8 mouse cellular contexts compared by ENCODE assay signal in the genomic region with DNA sequence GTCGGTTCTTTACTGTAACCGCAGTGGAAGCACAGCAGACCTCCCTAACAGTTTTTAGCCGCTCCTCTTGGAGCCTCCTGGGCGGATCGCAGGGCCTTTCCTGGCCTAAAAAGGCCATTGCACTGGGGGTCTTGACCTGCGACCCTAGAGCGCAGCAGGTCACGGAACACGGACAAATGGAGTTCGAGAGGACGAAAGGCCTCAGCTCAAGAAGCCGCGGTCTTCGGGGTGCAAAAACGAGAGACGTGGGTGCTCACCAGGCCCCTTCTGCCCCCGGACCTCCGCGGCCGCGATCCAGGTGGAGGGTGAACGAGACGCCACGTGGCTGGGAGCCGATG. TPM values are rescaled to one million over a fixed set of nuclear protein-coding genes. Genes with fewer than 3 reads are reported as not detected.
A peak's percentile ranks its signal among the peaks of the same experiment; 100 is the strongest.
DNase-seq lines count a peak whose midpoint lies in the region; ATAC-seq and TF ChIP-seq lines count a peak whose summit lies in the region.

No protein-coding gene starts in this region.

- under 1% methylated on average over 25 of the region's 25 CpGs for WGBS in liver, adult 2 months
- WGBS in limb, embryonic 11.5 days: under 1% methylated on average over 25 of the region's 25 CpGs
- 8% methylated on average over 25 of the region's 25 CpGs for WGBS in olfactory bulb, adult 2 months

- DNase-seq in liver, adult 2 months (ENCODE audit: extremely low read depth, low read depth, low spot score): peak; percentile 45
- no peak for DNase-seq in liver
- no peak for DNase-seq in limb, embryonic 11.5 days (ENCODE audit: low spot score)
- no peak for DNase-seq in yolk sac, embryonic 10.5 days (ENCODE audit: low spot score)
- no peak for DNase-seq in gastrocnemius, postnatal 14 days
- DNase-seq in cerebellum, adult 8-10 months: no peak

- H3K4me3 ChIP-seq in liver, adult 2 months (ENCODE audit: insufficient read depth, low read depth, low read length): peak overlapping the region; percentile 70
- peak overlapping the region; percentile 66 for H3K4me3 ChIP-seq in embryonic fibroblast, embryonic 13.5 days (ENCODE audit: insufficient read depth, low read length)
- peak overlapping the region; percentile 47 for H3K4me3 ChIP-seq in limb, embryonic 11.5 days (ENCODE audit: low read depth, low read length)
- H3K4me3 ChIP-seq in olfactory bulb, adult 2 months (ENCODE audit: insufficient read depth, low read depth, low read length): peak overlapping the region; percentile 62

- peak overlapping the region; percentile 80 for H3K9ac ChIP-seq in liver, adult 2 months (ENCODE audit: low read depth, low read length)
- peak overlapping the region; percentile 51 for H3K9ac ChIP-seq in limb, embryonic 11.5 days (ENCODE audit: low read length)

- intact Hi-C loops in gastrocnemius, postnatal 14 days (cut with DNase I; ENCODE audit: low total_unique reads): loop anchor here (5.0 to 10.0 kb wide), 2 partner anchors 53 to 90 kb away; no protein-coding TSS in a partner anchor

- no peak for TF ChIP-seq CTCF in liver, adult 2 months (IDR thresholded peaks at IDR 0.05; ENCODE audit: low read depth, low read length)
- TF ChIP-seq CTCF in embryonic fibroblast, embryonic 13.5 days (IDR thresholded peaks at IDR 0.05; ENCODE audit: borderline replicate concordance, insufficient read depth, low read length): no peak
- no peak for TF ChIP-seq CTCF in olfactory bulb, adult 2 months (IDR thresholded peaks at IDR 0.05; ENCODE audit: insufficient read depth, low read depth, low read length)

- H3K4me2 ChIP-seq in limb, embryonic 11.5 days (ENCODE audit: low read depth, severe bottlenecking): peak overlapping the region; percentile 96

- peaks cover 12% of the 10 kb centered on the region for H3K4me1 ChIP-seq in liver, adult 2 months (ENCODE audit: control insufficient read depth, insufficient read depth, low read length)
- no peaks in the 10 kb centered on the region; the same call in 1 of the 2 replicates for H3K4me1 ChIP-seq in embryonic fibroblast, embryonic 13.5 days (ENCODE audit: control insufficient read depth, insufficient read depth, low read length)
- peaks cover 11% of the 10 kb centered on the region for H3K4me1 ChIP-seq in limb, embryonic 11.5 days (ENCODE audit: control insufficient read depth, insufficient read depth, low read length)
- peaks cover 29% of the 10 kb centered on the region for H3K4me1 ChIP-seq in olfactory bulb, adult 2 months (ENCODE audit: control insufficient read depth, insufficient read depth, low read length)

- H3K79me2 ChIP-seq in liver, adult 2 months (ENCODE audit: control insufficient read depth, insufficient read depth, low read length): peaks cover 23% of the 10 kb centered on the region

- ATAC-seq in limb, embryonic 11.5 days (ENCODE audit: insufficient number of reproducible peaks, low FRiP score, low TSS enrichment, low read depth): no peak

- peak overlapping the region; percentile 90 for H3K27ac ChIP-seq in liver, adult 2 months (replicated peaks; ENCODE audit: insufficient read depth, low read depth, low read length)
- H3K27ac ChIP-seq in embryonic fibroblast, embryonic 13.5 days (ENCODE audit: insufficient read depth, low read length): no peak overlapping the region
- no peak overlapping the region for H3K27ac ChIP-seq in limb, embryonic 11.5 days (replicated peaks; ENCODE audit: low read depth, low read length)
- H3K27ac ChIP-seq in olfactory bulb, adult 2 months (ENCODE audit: insufficient read depth, low read depth, low read length): no peak overlapping the region

- TF ChIP-seq POLR2A in liver, adult 2 months (IDR thresholded peaks at IDR 0.05; ENCODE audit: extremely low read depth, insufficient read depth, low read length): 0 out of 2 replicates have a peak, but pooled peaks have one; percentile 9
- TF ChIP-seq POLR2A in embryonic fibroblast, embryonic 13.5 days (IDR thresholded peaks at IDR 0.05; ENCODE audit: low read depth, low read length): no peak
- no peak for TF ChIP-seq POLR2A in olfactory bulb, adult 2 months (IDR thresholded peaks at IDR 0.05; ENCODE audit: insufficient read depth, low read depth, low read length)

- peaks cover 12% of the 10 kb centered on the region for H3K36me3 ChIP-seq in liver, adult 2 months (ENCODE audit: control insufficient read depth, insufficient read depth, low read length)
- H3K36me3 ChIP-seq in limb, embryonic 11.5 days (ENCODE audit: control insufficient read depth, insufficient read depth, low read length): no peaks in the 10 kb centered on the region

- H3K9me3 ChIP-seq in limb, embryonic 11.5 days (ENCODE audit: control insufficient read depth, low read length): no peaks in the 10 kb centered on the region

- H3K27me3 ChIP-seq in liver, adult 2 months (ENCODE audit: control insufficient read depth, insufficient read depth, low read length): no peaks in the 10 kb centered on the region
- peaks cover 55% of the 10 kb centered on the region for H3K27me3 ChIP-seq in limb, embryonic 11.5 days (ENCODE audit: control insufficient read depth, insufficient read depth, low read length)

RNA-seq across cellular contexts. Expression of a gene that starts 1.4 kb away (rescaled TPM):
- total RNA-seq in liver, adult 2 months (2014; rRNA removed): 177 and 199 TPM in 2 replicates
- 349 and 390 TPM in 2 replicates for polyA plus RNA-seq in liver, adult 2 months (2012; rRNA removed)
- polyA plus RNA-seq in embryonic fibroblast, embryonic 13.5 days (2011; ENCODE audit: insufficient read length, low read depth, missing spikeins): 1.8 and 5.1 TPM in 2 replicates
- 0.58 and 0.67 TPM in 2 replicates for polyA plus RNA-seq in limb, embryonic 11.5 days (2014; fragmentation: Nextera tagmentation; extraction: Ambion mirVana)
- not detected in 2 replicates for polyA plus RNA-seq in olfactory bulb, adult 2 months (2012; ENCODE audit: insufficient read depth, insufficient read length, low replicate concordance, missing spikeins)
- 1 to 10 TPM; 3.9 to 4.1 TPM for total RNA-seq in gastrocnemius, postnatal 14 days (2021)

Comparison
In these comparisons a context has a peak if more than half of its experiments do, and no peak if none do; other contexts are left out.
1. RNA of a gene that starts 1.4 kb away (polyA plus RNA-seq): 349 to 390 TPM in liver, adult 2 months; 1.8 to 5.1 TPM in embryonic fibroblast, embryonic 13.5 days, 0.58 to 0.67 TPM in limb, embryonic 11.5 days and not detected in olfactory bulb, adult 2 months; every median in the first group is over 10 times any median in the second.
2. Peak in every context shown above with its lines, with median percentiles within 50 percentile points of each other: H3K4me3 ChIP-seq.